Comparison of ENCODE assay signal across 9 mouse cellular contexts in the genomic region with DNA sequence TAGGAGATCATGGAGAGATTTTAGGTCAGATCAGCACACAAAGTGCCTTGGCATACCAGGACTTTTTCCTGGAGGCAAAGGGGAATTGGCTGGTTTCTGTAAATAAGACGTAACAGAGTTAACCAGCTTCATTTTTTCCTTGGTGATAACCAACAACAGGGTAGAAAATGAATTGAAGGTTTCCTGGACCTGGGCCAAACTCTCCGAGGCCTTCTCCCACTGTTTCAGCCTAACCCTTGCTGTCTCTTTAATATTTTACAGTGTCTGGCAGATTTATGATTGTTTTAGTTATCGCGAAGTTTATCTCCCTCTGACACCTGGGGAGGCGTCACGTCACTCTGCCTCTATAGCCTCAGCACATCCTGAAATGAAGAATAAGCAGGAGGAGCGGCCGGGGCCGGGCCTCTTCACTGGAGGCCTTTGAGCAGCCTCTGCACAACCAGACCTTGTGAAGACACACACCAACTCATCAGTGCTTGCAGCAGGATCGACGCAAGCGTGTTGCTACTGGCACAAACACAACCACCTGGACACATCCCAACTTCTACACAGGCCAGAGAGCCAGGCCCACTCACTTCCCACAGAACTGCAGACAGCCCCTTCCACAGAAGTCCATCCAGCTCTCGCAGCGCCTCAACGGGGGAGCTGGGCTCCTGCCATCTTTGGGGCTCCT.
DNase-seq lines count a peak whose midpoint lies in the region; ATAC-seq and TF ChIP-seq lines count a peak whose summit lies in the region.
"Had no signal": no experiment of that assay in that cellular context is flagged by ENCODE, and none has a peak within 500 bp of the region (broad histone marks: within the 10 kb centered on the region; RNA-seq: fewer than 3 reads in every experiment).

No protein-coding gene starts in this region.

- TF ChIP-seq CTCF in lung, adult 2 months (IDR thresholded peaks at IDR 0.05; ENCODE audit: insufficient read depth, low read length): no peak

- H3K27me3 ChIP-seq in lung, embryonic 16.5 days (ENCODE audit: control insufficient read depth, insufficient read depth, low read depth, low read length): no peaks in the 10 kb centered on the region
- no peaks in the 10 kb centered on the region for H3K27me3 ChIP-seq in embryonic facial prominence, embryonic 14.5 days (replicated peaks; ENCODE audit: control insufficient read depth, insufficient read depth, low read length)
- no peaks in the 10 kb centered on the region for H3K27me3 ChIP-seq in intestine, embryonic 16.5 days (replicated peaks; ENCODE audit: control insufficient read depth, insufficient read depth, low read length)
- H3K27me3 ChIP-seq: midbrain, embryonic 12.5 days had no signal

- no peak overlapping the region; the same call in 1 of the 2 replicates for H3K4me2 ChIP-seq in lung, embryonic 16.5 days (ENCODE audit: low read depth, low read length)
- H3K4me2 ChIP-seq in embryonic facial prominence, embryonic 14.5 days (ENCODE audit: low read depth, low read length): peak overlapping the region; percentile 40; the same call in 1 of the 2 replicates
- peak overlapping the region; percentile 39 for H3K4me2 ChIP-seq in intestine, embryonic 16.5 days (ENCODE audit: low read depth, low read length)
- H3K4me2 ChIP-seq: midbrain, embryonic 12.5 days had no signal

- ATAC-seq in lung, embryonic 16.5 days (ENCODE audit: low read depth): peak; percentile 68
- ATAC-seq in embryonic facial prominence, embryonic 14.5 days (ENCODE audit: low read depth): peak; percentile 54
- ATAC-seq in intestine, embryonic 16.5 days: peak; percentile 89

- H3K9me3 ChIP-seq in lung, embryonic 16.5 days (ENCODE audit: control insufficient read depth, low read length): no peaks in the 10 kb centered on the region
- H3K9me3 ChIP-seq in embryonic facial prominence, embryonic 14.5 days (ENCODE audit: control insufficient read depth, low read length): no peaks in the 10 kb centered on the region
- no peaks in the 10 kb centered on the region for H3K9me3 ChIP-seq in intestine, embryonic 16.5 days (ENCODE audit: control insufficient read depth, low read length)

- no peaks in the 10 kb centered on the region for H3K36me3 ChIP-seq in lung, embryonic 16.5 days (ENCODE audit: control insufficient read depth, insufficient read depth, low read length)
- H3K36me3 ChIP-seq in embryonic facial prominence, embryonic 14.5 days (ENCODE audit: control insufficient read depth, insufficient read depth, low read length): no peaks in the 10 kb centered on the region
- H3K36me3 ChIP-seq in intestine, embryonic 16.5 days (ENCODE audit: control insufficient read depth, insufficient read depth, low read length): no peaks in the 10 kb centered on the region
- H3K36me3 ChIP-seq: midbrain, embryonic 12.5 days had no signal

- no peak for TF ChIP-seq POLR2A in lung, adult 2 months (IDR thresholded peaks at IDR 0.05; ENCODE audit: borderline replicate concordance, extremely low read depth, low read depth, low read length)

- DNase-seq in adrenal gland, postnatal 10 days: peak; percentile 15
- no peak for DNase-seq in adrenal gland, adult 18-20 months (ENCODE audit: low spot score in 2 of 2)
- no peak for DNase-seq in lung, adult 2 months
- peak; percentile 75 for DNase-seq in embryonic facial prominence, embryonic 14.5 days (ENCODE audit: low spot score)
- DNase-seq in lung, postnatal 10 days: peak; percentile 33
- no peak for DNase-seq in embryo, embryonic 9.5 days (ENCODE audit: extremely low spot score)

- no peak overlapping the region for H3K27ac ChIP-seq in lung, embryonic 16.5 days (ENCODE audit: low read length)
- H3K27ac ChIP-seq in embryonic facial prominence, embryonic 14.5 days (replicated peaks; ENCODE audit: low read depth, low read length): peak overlapping the region; percentile 24; the same call in 1 of the 2 replicates
- H3K27ac ChIP-seq in intestine, embryonic 16.5 days (ENCODE audit: low read length): no peak overlapping the region
- H3K27ac ChIP-seq: midbrain, embryonic 12.5 days had no signal

- no peak overlapping the region for H3K9ac ChIP-seq in lung, embryonic 16.5 days (ENCODE audit: low read length)
- no peak overlapping the region for H3K9ac ChIP-seq in embryonic facial prominence, embryonic 14.5 days (ENCODE audit: low read depth, low read length)
- no peak overlapping the region for H3K9ac ChIP-seq in intestine, embryonic 16.5 days (ENCODE audit: low read depth, low read length)
- H3K9ac ChIP-seq: midbrain, embryonic 12.5 days had no signal

- 35% methylated on average over 15 of the region's 15 CpGs for WGBS in lung, embryonic 16.5 days
- WGBS in lung, adult 2 months: 40% methylated on average over 15 of the region's 15 CpGs
- WGBS in embryonic facial prominence, embryonic 14.5 days: 61% methylated on average over 15 of the region's 15 CpGs
- 39% methylated on average over 15 of the region's 15 CpGs for WGBS in intestine, embryonic 16.5 days

- peaks cover 5% of the 10 kb centered on the region for H3K4me1 ChIP-seq in lung, embryonic 16.5 days (replicated peaks; ENCODE audit: control insufficient read depth, insufficient read depth, low read length)
- H3K4me1 ChIP-seq in lung, adult 2 months (ENCODE audit: control insufficient read depth, insufficient read depth, low read length): no peaks in the 10 kb centered on the region
- peaks cover 7% of the 10 kb centered on the region for H3K4me1 ChIP-seq in embryonic facial prominence, embryonic 14.5 days (ENCODE audit: control insufficient read depth, insufficient read depth, low read length)
- peaks cover 5% of the 10 kb centered on the region for H3K4me1 ChIP-seq in intestine, embryonic 16.5 days (ENCODE audit: control insufficient read depth, insufficient read depth, low read length)
- H3K4me1 ChIP-seq: midbrain, embryonic 12.5 days had no signal

- H3K4me3 ChIP-seq in lung, embryonic 16.5 days (ENCODE audit: low read length): no peak overlapping the region
- no peak overlapping the region for H3K4me3 ChIP-seq in lung, adult 2 months (replicated peaks; ENCODE audit: extremely low read depth, low read depth, low read length)
- no peak overlapping the region for H3K4me3 ChIP-seq in embryonic facial prominence, embryonic 14.5 days (ENCODE audit: low read depth, low read length)
- peak overlapping the region; percentile 12; the same call in 1 of the 2 replicates for H3K4me3 ChIP-seq in intestine, embryonic 16.5 days (ENCODE audit: low read length)
- H3K4me3 ChIP-seq: midbrain, embryonic 12.5 days had no signal

Comparison
In these comparisons a context has a peak if more than half of its experiments do, and no peak if none do; other contexts are left out.
1. DNase-seq: peak in adrenal gland, postnatal 10 days (single experiment), embryonic facial prominence, embryonic 14.5 days (single experiment) and lung, postnatal 10 days (single experiment); none in adrenal gland, adult 18-20 months (0 of 2), lung, adult 2 months (single experiment) and embryo, embryonic 9.5 days (single experiment).
2. Peak in every context shown above with its lines, with median percentiles within 50 percentile points of each other: ATAC-seq.